Mouse (Mus musculus) induced T-regulatory cell, adult 2 months (primary cell): Measurements from ENCODE around the gene Ispd.
"Not testable (repeated sequence)": the region's sequence is repeated elsewhere in the genome, so short reads cannot be mapped to it uniquely, and the experiment has no call there.

Experiments
- DNase-seq: peaks from one replicate; pipeline ENCODE4 v3.0.0-alpha.2; 2012; ENCODE audit warnings: low read depth

The Ispd gene

GRCm38 (mm10) chr12:36381441-36382340, at the start of gene Ispd, which contains the start of gene D630036H23Rik:
Gene Ispd (plus strand): TSS chr12:36381450.
Gene D630036H23Rik (minus strand): TSS chr12:36382181.
- DNase-seq, result peak; percentile 74

DNA sequence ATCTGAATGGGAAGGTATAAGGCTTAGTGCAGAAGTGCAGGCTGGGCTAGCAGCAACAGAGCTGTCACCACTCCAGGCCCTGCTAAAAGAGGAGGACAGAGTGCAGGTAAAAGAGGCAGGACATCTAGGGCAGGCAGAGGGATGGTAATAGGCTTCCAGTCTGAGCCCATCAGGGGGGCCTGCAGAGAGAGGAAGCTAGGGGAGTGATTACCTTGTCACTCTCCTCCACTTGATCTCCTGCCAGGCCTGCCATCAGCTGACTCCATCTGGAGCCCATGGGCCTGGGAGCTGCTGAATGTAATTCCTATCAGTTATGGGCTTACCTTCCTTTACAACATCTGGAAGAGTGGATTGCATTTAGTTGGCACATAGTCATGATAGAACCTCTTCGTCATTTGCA, 48.6 kb upstream of the Ispd start:
- no peak for DNase-seq

GRCm38 (mm10) chr12:36333837-36334281, 47.4 kb upstream of the Ispd start:
- DNase-seq, result no peak

GRCm38 (mm10) chr12:36344131-36344530, 37.1 kb upstream of the Ispd start:
- no peak for DNase-seq

GRCm38 (mm10) chr12:36360064-36360463, 21.2 kb upstream of the Ispd start:
- DNase-seq, result no peak

DNA sequence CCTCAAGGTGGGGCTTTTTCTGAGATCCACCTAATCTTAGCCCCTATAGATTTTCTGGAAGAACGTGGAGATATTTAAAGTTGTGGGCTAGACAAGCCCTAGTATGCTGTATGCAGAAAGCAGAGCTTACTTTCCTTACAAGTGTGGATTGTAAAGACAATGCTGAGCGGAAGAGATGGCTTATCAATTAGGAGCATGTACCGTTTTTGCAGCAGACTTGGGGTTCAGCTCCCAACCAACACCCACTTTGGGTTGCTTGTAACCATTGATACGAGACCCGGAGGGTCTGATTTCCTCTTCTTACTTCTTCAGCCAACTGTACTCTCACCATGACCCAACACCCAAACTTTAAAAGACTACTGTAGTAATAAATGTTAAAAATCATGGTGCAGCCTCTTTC, 20.6 kb upstream of the Ispd start:
- DNase-seq, result no peak

DNA sequence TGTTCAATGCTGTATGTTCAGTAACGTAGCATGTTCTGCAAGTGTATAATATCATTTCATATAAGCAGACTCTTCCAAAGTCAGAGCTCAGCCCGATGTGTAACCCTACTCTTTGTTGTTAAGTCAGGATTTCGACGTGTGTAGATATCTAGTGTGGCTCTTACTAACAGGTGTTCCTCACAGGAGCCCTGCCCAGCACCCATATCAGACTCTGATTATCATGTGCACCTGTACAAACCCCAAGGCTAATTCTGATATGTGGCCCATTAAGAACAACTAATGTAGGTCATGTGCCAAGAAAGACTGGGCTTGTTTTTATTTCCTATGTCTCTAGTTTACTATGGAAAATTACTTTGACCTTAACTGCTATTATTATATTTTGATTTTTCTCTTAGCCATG, 17.2 kb upstream of the Ispd start:
- no peak for DNase-seq

DNA sequence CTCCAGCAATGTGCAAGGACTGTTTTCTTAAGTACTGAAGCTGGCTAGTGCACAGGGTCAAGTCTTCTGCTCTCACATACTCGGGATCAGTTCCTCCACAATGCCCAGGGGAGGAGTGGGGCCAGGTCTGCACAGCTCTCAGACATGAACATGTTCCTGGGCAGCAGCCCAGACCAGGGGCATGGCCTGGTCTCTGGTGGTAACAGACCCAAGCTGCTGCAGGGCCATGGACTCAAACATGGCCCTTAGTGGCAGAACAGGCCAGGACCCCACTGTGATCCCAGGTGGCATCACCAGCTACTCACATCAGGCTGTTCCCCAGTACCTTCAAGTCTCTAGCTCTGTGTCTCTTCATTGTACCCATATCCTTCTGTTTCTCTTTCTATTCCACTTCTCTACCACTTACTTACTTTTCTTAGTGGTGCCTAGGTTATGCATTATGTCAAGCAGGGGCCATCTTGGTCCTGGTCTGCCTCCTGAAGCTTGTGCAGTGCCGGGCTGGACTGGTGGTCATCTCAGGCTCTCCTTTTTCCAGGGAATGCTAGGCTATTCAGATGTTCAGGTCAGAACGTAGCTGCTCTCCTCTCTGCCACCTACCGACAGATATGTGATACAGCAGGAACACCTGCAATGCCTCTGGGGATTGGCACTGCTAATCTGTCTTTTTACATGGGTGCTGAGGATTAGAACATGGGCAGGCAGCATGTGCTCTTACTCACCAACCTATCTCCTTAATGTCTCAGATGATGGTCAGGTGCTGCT, 7.8 kb upstream of the Ispd start:
- DNase-seq, result peak; percentile 17

DNA sequence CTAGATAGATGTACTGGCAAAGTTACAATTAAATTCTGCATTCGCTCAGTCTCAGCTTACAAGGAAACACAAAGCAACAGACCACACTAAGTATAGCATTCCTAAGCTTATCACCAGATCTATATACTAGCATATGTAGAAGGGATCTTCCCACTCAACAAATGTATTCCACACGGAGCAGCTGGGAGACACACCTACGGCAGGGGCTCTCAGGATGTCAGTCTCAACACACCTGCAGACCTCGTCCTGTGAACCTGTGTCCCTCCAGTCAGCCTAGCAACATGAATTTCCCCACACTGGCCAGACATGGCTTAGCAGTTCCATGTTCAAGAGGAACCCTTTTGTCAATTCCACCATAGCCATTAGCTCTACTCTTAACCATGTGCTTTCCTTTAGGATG, 4.9 kb upstream of the Ispd start:
- DNase-seq, result not testable (repeated sequence)

DNA sequence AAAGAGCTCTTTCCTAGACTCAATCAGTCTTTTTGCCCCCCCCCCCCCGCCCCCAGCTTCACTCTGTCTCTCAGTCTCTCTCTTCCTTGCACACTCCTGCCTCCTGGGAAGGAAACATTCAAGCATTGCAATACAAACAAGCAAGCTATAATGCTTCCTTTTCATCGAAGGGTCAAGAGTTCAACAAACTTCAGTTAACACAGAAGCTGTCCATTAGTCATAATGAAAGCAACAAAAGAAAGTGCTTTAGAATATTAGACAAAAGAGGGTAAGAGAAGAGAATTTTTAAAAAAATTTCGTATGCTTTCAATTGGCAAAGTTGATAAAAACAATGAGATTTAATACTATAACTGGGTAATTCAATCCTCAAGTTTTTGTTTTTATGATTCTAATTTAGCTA, 996 bp upstream of the Ispd start:
- peak; percentile 4 for DNase-seq

- DNase-seq, result no peak
Measured at GRCm38 (mm10) chr12:36380806-36381205, 444 bp upstream of the Ispd start.

GRCm38 (mm10) chr12:36385386-36385785, 4.1 kb downstream of the Ispd start:
- DNase-seq, result no peak

DNA sequence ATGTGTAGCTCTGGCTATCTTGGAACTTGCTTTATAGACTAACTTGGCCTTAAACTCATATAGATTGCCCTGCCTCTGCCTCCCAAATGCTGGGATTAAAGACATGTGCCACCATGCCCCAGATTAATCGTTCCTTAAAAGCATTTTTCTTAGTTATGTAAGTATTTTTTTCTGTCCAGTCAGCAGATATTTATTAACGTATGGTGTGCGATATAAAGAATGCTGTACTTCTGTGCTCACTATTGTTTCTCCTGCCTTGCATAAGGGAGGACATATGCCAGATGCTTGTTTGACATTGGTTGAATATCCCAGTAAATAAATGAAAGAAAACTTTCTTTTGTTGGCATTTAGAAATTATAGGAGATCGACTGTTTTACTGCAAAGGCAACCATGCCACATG, 5.7 kb downstream of the Ispd start:
- no peak for DNase-seq

GRCm38 (mm10) chr12:36395115-36395514, 13.9 kb downstream of the Ispd start:
- no peak for DNase-seq

GRCm38 (mm10) chr12:36423677-36424076, 42.4 kb downstream of the Ispd start:
- DNase-seq, result no peak

DNA sequence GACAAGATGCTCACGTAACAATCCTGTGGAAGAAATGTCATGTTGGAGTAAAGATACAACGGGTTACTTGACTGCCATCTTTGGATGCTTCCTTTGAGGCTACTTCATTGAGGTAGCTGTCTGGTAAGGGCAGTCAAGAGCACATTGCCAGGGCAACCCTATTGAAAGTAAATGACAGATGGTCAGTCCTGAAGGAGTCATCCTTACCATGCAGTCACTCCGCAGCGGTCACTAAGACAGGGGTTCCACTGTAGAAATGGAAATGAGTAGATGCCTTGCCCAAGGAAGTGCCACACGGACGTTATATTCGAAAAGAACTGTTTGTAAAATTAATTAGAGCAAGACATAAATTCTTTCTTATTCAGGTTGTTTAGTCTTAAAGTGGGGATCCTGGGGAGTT, 44.0 kb downstream of the Ispd start:
- DNase-seq, result no peak

GRCm38 (mm10) chr12:36426163-36427045, 45.2 kb downstream of the Ispd start:
- no peak for DNase-seq

- DNase-seq, result no peak
Measured at GRCm38 (mm10) chr12:36436956-36437355, 55.7 kb downstream of the Ispd start.

- no peak for DNase-seq
Measured at GRCm38 (mm10) chr12:36439396-36439795, 58.1 kb downstream of the Ispd start.

DNA sequence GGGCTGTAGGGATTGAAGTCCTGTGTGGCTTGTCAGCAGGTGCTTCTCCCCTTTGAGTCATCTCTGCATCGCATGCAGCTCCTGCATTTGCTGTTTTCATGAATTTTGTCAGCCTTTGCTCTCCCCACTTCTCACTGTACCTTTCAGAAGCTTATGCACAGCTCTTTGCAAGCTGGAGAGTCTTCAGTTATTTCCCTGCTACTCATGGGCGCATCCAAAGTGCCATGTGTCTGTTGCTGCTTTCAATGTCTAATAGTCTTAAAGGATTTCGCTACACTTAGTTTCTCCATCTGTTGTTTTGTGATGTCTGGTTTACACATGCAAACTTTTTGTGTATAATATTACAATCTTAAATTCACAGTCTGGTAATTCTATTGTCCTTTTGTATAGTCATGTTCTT, 74.8 kb downstream of the Ispd start:
- no peak for DNase-seq

GRCm38 (mm10) chr12:36457726-36458125, 76.5 kb downstream of the Ispd start:
- no peak for DNase-seq
